In genomic region chr4:145257751-145258434, GRCm38 (mm10) we compare ENCODE assay signal across 20 mouse cellular contexts. TPM values are rescaled to one million over a fixed set of nuclear protein-coding genes. Genes with fewer than 3 reads are reported as not detected.
A peak's percentile ranks its signal among the peaks of the same experiment; 100 is the strongest.
DNase-seq lines count a peak whose midpoint lies in the region; ATAC-seq and TF ChIP-seq lines count a peak whose summit lies in the region.
"Had no signal": no experiment of that assay in that cellular context is flagged by ENCODE, and none has a peak within 500 bp of the region (broad histone marks: within the 10 kb centered on the region; RNA-seq: fewer than 3 reads in every experiment).

No protein-coding gene starts in this region.

- peak; percentile 83 for DNase-seq in heart, adult 11 months
- no peak for DNase-seq in heart, adult 9 months (ENCODE audit: low spot score in 2 of 2)
- peak; percentile 92 for DNase-seq in 3T3-L1 (ENCODE audit: low read depth, low spot score)
- no peak for DNase-seq in thymus, adult 2 months
- no peak for DNase-seq in spleen, postnatal 10 days (ENCODE audit: low spot score in 2 of 2)
- DNase-seq: B cell, adult 2 months; cerebellum, postnatal 25 days; kidney, postnatal 10 days; layer of hippocampus, adult 9-11 months; lung, embryonic 14.5 days had no signal

- ATAC-seq in megakaryocyte progenitor cell, adult 5-6 weeks (replicated peaks; ENCODE audit: poor library complexity), result peak; percentile 58
- ATAC-seq in forebrain, embryonic 16.5 days, result no peak
- ATAC-seq: forebrain, embryonic 13.5 days had no signal

- H3K9ac ChIP-seq in forebrain, embryonic 16.5 days (replicated peaks; ENCODE audit: low read depth, low read length), result no peak overlapping the region
- H3K9ac ChIP-seq: embryonic facial prominence, embryonic 13.5 days; forebrain, embryonic 13.5 days; lung, embryonic 14.5 days; midbrain, embryonic 12.5 days; stomach, embryonic 15.5 days had no signal

- TF ChIP-seq POLR2A in bone marrow macrophage, adult 2 months (IDR thresholded peaks at IDR 0.05; ENCODE audit: borderline replicate concordance, low read depth, low read length), result no peak
- TF ChIP-seq POLR2A in thymus, adult 2 months (IDR thresholded peaks at IDR 0.05; ENCODE audit: control insufficient read depth, extremely low read depth, insufficient read depth, low read length, poor library complexity), result no peak

- no peak overlapping the region for H3K4me3 ChIP-seq in bone marrow macrophage, adult 2 months (ENCODE audit: insufficient read depth, low read length)
- H3K4me3 ChIP-seq in thymus, adult 2 months (ENCODE audit: control insufficient read depth, insufficient read depth, low read length), result no peak overlapping the region
- H3K4me3 ChIP-seq in forebrain, embryonic 16.5 days (replicated peaks; ENCODE audit: low read length), result no peak overlapping the region
- H3K4me3 ChIP-seq: embryonic facial prominence, embryonic 13.5 days; forebrain, embryonic 13.5 days; midbrain, embryonic 12.5 days; stomach, embryonic 15.5 days had no signal

- no peaks in the 10 kb centered on the region for H3K36me3 ChIP-seq in thymus, adult 2 months (ENCODE audit: control insufficient read depth, insufficient read depth, low read length)
- H3K36me3 ChIP-seq in forebrain, embryonic 16.5 days (ENCODE audit: control insufficient read depth, insufficient read depth), result no peaks in the 10 kb centered on the region
- H3K36me3 ChIP-seq: embryonic facial prominence, embryonic 13.5 days; midbrain, embryonic 12.5 days; stomach, embryonic 15.5 days had no signal

- TF ChIP-seq CTCF in bone marrow macrophage, adult 2 months (IDR thresholded peaks at IDR 0.05; ENCODE audit: low read depth, low read length), result no peak
- no peak for TF ChIP-seq CTCF in thymus, adult 2 months (IDR thresholded peaks at IDR 0.05; ENCODE audit: borderline replicate concordance, control insufficient read depth, extremely low read depth, insufficient read depth, low read length, poor library complexity)

- WGBS in thymus, adult 2 months, result 85% methylated on average over 5 of the region's 5 CpGs
- WGBS in forebrain, embryonic 16.5 days, result 65% methylated on average over 5 of the region's 5 CpGs

- H3K27me3 ChIP-seq in thymus, adult 2 months (ENCODE audit: control insufficient read depth, insufficient read depth, low read length), result no peaks in the 10 kb centered on the region
- H3K27me3 ChIP-seq in forebrain, embryonic 16.5 days (replicated peaks; ENCODE audit: control insufficient read depth, insufficient read depth, low read length), result no peaks in the 10 kb centered on the region
- H3K27me3 ChIP-seq: embryonic facial prominence, embryonic 13.5 days; forebrain, embryonic 13.5 days; midbrain, embryonic 12.5 days; stomach, embryonic 15.5 days had no signal

- H3K4me1 ChIP-seq in bone marrow macrophage, adult 2 months (ENCODE audit: control insufficient read depth, insufficient read depth, low read length), result peaks cover 69% of the 10 kb centered on the region
- peaks cover 7% of the 10 kb centered on the region for H3K4me1 ChIP-seq in thymus, adult 2 months (replicated peaks; ENCODE audit: control insufficient read depth, insufficient read depth, low read length)
- H3K4me1 ChIP-seq in forebrain, embryonic 16.5 days (replicated peaks; ENCODE audit: control insufficient read depth, insufficient read depth, low read length), result no peaks in the 10 kb centered on the region
- H3K4me1 ChIP-seq: embryonic facial prominence, embryonic 13.5 days; forebrain, embryonic 13.5 days; midbrain, embryonic 12.5 days; stomach, embryonic 15.5 days had no signal

- H3K9me3 ChIP-seq in forebrain, embryonic 16.5 days (ENCODE audit: control insufficient read depth, low read length), result no peaks in the 10 kb centered on the region
- H3K9me3 ChIP-seq: embryonic facial prominence, embryonic 13.5 days; forebrain, embryonic 13.5 days; midbrain, embryonic 12.5 days; stomach, embryonic 15.5 days had no signal

- H3K4me2 ChIP-seq in forebrain, embryonic 16.5 days (ENCODE audit: low read length), result no peak overlapping the region
- H3K4me2 ChIP-seq: embryonic facial prominence, embryonic 13.5 days; forebrain, embryonic 13.5 days; lung, embryonic 14.5 days; midbrain, embryonic 12.5 days; stomach, embryonic 15.5 days had no signal

- H3K27ac ChIP-seq in bone marrow macrophage, adult 2 months (ENCODE audit: insufficient read depth, low read depth, low read length), result peak overlapping the region; percentile 90
- H3K27ac ChIP-seq in thymus, adult 2 months (ENCODE audit: control insufficient read depth, insufficient read depth, low read length), result no peak overlapping the region
- H3K27ac ChIP-seq in forebrain, embryonic 16.5 days (ENCODE audit: low read length), result no peak overlapping the region
- H3K27ac ChIP-seq: embryonic facial prominence, embryonic 13.5 days; forebrain, embryonic 13.5 days; midbrain, embryonic 12.5 days; stomach, embryonic 15.5 days had no signal

RNA-seq across cellular contexts. Expression of gene Tnfrsf1b, which starts 11.2 kb away (rescaled TPM):
- polyA plus RNA-seq in bone marrow macrophage, adult 2 months (2012; ENCODE audit: insufficient read depth, insufficient read length, missing spikeins), result 181 and 222 TPM in 2 replicates
- 29.7 and 32.8 TPM in 2 replicates for total RNA-seq in megakaryocyte progenitor cell, adult 5-6 weeks (2015)
- total RNA-seq in megakaryocyte progenitor cell, adult 5-6 weeks (2017), result 33.0 and 34.2 TPM in 2 replicates
- 46.5 and 48.1 TPM in 2 replicates for polyA plus RNA-seq in thymus, adult 2 months (2012; rRNA removed)
- 2.4 and 2.5 TPM in 2 replicates for polyA plus RNA-seq in forebrain, embryonic 16.5 days (2015; fragmentation: Nextera tagmentation; extraction: Ambion mirVana)

RNA-seq across cellular contexts. Expression of gene Tnfrsf8, which starts 57.1 kb away (rescaled TPM):
- 0.39 and 1.1 TPM in 2 replicates for polyA plus RNA-seq in bone marrow macrophage, adult 2 months (2012; ENCODE audit: insufficient read depth, insufficient read length, missing spikeins)
- total RNA-seq in megakaryocyte progenitor cell, adult 5-6 weeks (2015), result 1.4 TPM in 2 replicates
- total RNA-seq in megakaryocyte progenitor cell, adult 5-6 weeks (2017), result 0.74 and 1.1 TPM in 2 replicates
- 12.2 and 13.5 TPM in 2 replicates for polyA plus RNA-seq in thymus, adult 2 months (2012; rRNA removed)
- 0.27 and 0.81 TPM in 2 replicates for polyA plus RNA-seq in forebrain, embryonic 16.5 days (2015; fragmentation: Nextera tagmentation; extraction: Ambion mirVana)
- total RNA-seq: MEL had no signal
- polyA plus RNA-seq: heart, embryonic 14.5 days; intestine, embryonic 14.5 days; midbrain, embryonic 12.5 days had no signal

Comparison
In these comparisons a context has a peak if more than half of its experiments do, and no peak if none do; other contexts are left out.
1. DNase-seq: peak in heart, adult 11 months (single experiment) and 3T3-L1 (single experiment); none in heart, adult 9 months (0 of 2), thymus, adult 2 months (single experiment) and spleen, postnatal 10 days (0 of 2).
2. RNA of gene Tnfrsf1b, which starts 11.2 kb away (polyA plus RNA-seq): 181 to 222 TPM in bone marrow macrophage, adult 2 months and 46.5 to 48.1 TPM in thymus, adult 2 months; 2.4 to 2.5 TPM in forebrain, embryonic 16.5 days; every median in the first group is over 10 times any median in the second.